Mouse (Mus musculus) heart, postnatal 36 days (tissue): Measurements from ENCODE around the gene Tbc1d1. TPM values are rescaled to one million over a fixed set of nuclear protein-coding genes. Genes with fewer than 3 reads are reported as not detected.
A peak's percentile ranks its signal among the peaks of the same experiment; 100 is the strongest.

ENCODE experiments used
- DNase-seq, 2 experiments: peaks; one replicate each; pipeline ENCODE4 v3.0.0; 2021 to 2022
- intact Hi-C: fragments of 180-260 bp; cut with DNase I; formaldehyde crosslinking; loops from one replicate; pipeline ENCODE4 v1.15.1; 2025
- total RNA-seq, 2 experiments: library from RNA; stranded (reverse); gene quantifications; 2 replicates each; pipeline ENCODE4 v1.2.3; 2021

Gene Tbc1d1
- total RNA-seq, 2 experiments from 2014 or later: 15.3 to 18.5 TPM

DNA sequence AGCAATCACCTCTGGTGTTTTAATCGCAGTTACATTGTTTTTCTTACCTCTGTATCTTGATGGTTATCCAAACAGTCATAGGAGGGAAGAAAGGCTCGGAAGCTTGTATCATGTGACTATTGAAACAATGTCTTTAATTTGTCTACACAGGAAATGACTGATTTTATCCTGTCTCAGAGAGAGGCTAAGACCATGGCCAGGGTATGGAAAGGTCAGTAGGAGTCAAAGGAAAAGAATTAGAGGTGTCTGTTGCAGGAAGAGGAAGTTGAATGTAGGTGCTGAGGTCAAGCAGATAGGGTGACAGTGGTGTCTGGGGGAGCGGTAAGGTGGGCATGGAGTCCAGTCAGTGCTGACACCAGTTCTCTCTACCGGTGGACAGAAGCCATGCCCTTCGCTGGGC, 45.0 kb downstream of the Tbc1d1 start:
- DNase-seq: no peak
- intact Hi-C loops: loop anchor here (5.0 kb wide), 2 partner anchors 36 to 39 kb away; no protein-coding TSS in a partner anchor

DNA sequence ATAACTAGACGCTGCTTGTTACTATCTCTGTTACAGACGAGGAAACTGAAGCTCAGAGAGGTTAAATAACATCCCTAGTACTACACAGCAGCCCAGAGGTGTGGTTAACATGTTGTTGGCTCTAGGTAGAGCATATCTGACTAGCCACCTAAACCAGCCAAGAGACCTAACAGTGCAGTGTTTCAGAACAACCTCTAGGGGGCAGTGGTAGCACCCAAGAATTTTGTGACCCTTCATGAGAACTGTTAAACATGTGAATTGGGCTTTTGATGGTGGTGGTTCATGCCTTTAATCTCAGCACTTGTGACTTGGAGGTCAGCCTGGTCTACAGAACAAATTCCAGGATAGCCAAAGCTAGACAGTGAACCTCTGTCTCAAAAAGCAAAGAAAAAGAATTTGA, 46.2 kb downstream of the Tbc1d1 start:
- DNase-seq: peak; percentile 22 to 48
- intact Hi-C loops: loop anchor here (1.0 to 5.0 kb wide), 4 partner anchors 35 to 72 kb away; no protein-coding TSS in a partner anchor

DNA sequence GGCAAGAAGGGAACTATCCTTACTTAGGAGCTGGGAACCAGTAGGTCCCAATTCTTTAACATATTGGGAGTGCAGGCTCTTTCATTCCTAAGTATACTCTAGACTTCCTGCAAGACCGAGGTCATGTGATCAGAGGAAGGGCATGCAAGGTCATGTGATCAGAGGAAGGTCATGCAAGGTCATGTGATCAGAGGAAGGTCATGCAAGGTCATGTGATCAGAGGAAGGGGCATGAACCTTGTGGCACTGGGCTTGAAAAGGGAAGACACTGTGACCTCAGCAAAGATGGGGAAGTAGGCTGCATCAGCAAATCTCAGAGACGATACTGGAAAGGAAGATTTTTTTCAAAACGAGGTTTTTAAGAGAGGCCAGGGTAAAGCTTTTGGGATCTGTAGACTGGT, 49.5 kb downstream of the Tbc1d1 start:
- intact Hi-C loops: no loop called here
- no peak for DNase-seq

DNA sequence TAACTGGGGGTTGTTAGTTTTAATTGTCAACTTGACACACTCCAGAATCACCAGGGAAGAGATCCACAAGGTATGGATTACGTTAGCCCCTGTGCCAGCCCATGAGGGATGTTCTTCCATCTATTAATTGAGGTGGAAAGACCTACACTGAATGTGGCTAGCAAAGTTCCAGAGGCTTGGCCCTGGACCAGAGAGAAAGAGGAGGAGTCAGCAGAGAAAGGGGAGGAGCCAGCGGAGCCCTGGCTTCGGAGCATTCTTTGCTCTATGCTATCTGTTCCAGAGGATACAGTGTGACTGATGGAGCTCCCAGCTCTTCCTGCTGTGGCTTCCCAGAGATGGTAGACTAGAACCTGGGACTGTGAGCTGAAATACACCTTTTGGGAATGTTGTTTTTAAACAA, 50.3 kb downstream of the Tbc1d1 start:
- intact Hi-C loops: no loop called here
- DNase-seq: no peak

DNA sequence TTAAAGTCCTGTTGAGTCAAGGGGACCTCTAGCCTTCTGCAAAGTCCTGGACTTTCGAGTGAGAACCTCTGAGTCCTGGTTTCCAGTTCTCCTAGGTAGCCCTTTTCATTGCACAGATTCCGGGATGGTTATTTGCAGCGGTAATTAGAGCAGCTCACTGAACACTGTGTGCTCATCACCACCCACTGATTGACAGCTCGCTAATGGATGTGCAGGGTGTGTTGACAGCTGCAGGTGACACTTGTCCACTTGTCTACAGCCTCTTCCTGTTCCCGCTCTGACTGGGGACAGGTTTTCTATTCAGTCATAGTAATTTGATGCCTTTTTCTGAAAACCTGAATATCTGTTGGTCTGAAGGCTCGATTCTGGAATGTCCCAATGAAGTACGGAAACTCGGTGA, 50.8 kb downstream of the Tbc1d1 start:
- intact Hi-C loops: no loop called here
- DNase-seq: no peak

DNA sequence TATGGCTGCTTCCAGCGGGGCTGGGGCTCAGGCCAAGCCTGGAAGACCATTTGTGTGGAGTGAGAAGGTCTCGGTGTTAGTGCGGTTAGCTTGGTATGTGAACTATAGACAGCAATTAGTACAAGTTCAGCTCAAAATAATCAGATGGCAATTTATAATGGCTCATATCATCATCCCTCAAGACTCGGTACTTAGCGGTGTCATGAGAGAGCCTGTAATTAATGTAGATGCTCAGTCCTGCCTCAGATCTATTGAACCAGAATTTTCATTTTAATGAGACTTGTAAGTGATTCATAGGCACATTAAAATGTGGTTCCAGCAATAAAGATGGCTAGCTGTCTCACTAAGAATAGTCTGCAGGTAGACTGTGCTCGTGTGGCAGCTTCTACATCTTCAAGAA, 51.7 kb downstream of the Tbc1d1 start:
- no peak for DNase-seq
- intact Hi-C loops: no loop called here

DNA sequence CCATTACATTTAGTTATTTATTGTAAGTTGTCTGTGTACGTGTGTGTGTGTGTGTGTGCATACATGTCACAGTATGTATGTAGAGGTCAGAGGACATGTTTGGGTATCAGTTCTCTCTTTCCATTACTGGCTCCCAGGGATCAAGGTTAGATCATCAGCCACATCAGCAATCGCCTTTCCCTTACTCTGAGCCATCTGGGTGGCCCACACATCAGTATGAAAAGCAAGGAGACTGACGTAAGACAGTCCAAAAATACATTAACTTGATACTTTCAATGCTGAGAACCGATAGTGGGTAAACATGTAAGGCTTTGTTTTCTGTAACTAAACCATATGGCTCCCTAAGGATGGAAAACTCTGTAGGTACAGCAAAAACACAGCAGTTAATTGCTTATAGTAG, 54.7 kb downstream of the Tbc1d1 start:
- intact Hi-C loops: no loop called here
- no peak for DNase-seq

DNA sequence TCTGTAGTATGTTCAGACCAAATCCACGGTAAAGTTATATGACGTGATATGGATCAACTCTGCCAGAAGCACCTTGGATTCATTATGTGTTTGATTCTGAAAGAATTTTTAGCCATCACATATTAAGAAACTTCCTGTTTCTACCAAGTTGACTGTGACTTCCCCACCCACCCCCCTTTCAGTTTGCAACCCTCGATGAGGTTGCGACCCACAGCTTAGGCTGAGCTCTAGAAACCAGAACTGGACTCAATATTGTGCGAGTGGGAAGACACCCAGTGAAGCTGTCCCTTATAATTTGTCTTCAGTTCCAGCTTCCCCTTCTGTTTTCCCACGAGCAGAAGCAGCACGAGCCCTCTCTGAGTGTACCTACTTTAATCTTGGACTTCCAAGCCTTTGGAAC, 55.2 kb downstream of the Tbc1d1 start:
- intact Hi-C loops: no loop called here
- DNase-seq: no peak

DNA sequence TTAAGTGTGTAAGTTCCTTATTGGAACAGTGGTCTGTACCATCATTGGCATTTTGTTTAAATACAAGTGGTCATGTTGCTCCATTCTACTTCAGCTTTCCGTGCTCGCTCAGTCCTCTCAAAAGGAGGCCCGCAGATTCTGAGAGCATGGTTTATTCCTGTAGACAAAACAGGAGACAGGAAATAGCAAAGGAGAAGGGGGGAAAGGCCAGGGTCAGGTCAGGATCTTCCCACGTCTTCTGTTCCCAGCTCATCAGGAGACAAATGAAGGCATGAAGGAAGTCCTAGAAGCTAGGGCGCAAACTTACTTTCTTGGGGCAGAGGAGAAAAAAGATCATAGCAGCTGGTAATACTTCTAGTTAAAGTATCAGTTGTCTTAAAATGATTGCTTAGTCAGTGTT, 56.1 kb downstream of the Tbc1d1 start:
- DNase-seq: peak in 1 of 2 experiments; percentile 26
- intact Hi-C loops: no loop called here

DNA sequence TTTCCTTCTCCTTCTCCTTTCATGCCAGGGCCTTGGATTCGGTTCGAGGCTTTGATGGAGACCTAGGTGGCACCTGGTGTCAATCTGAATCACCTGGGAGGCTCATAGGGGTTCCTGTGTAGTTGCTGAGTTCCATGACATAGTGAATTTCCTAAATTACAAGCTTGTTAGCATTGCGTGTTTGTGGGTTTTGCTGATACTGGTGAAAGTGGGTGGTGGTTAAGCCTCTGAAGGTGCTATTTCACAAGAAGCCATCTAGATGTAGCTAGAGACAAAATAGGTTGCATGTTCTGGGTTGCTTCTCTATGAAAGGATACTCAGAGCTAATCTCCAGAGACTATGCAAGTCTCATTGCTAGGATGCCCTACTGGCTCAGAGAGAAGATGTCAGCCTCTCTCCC, 56.5 kb downstream of the Tbc1d1 start:
- intact Hi-C loops: no loop called here

DNA sequence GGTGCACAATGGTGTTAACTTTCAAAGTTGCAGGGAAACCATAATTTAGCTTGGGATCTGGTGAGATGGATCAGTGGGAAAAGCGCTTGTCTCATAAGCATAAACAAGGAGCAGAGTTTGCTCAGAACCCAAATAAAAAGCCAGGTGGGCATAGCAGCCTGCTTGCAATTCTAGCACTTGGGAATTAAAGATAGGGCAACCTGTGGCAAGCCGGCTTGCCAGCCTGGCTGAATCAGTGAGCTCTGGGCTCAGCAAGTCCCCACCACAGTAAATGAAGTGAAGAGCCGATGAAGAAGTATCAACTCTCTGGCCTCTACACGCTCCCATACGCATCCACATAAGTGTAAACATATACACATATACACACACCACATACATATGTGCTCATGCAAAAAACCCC, 59.7 kb downstream of the Tbc1d1 start:
- intact Hi-C loops: no loop called here
- no peak for DNase-seq

More for the DNA sequence above, 56.5 kb downstream of the Tbc1d1 start:
- no peak for DNase-seq

DNA sequence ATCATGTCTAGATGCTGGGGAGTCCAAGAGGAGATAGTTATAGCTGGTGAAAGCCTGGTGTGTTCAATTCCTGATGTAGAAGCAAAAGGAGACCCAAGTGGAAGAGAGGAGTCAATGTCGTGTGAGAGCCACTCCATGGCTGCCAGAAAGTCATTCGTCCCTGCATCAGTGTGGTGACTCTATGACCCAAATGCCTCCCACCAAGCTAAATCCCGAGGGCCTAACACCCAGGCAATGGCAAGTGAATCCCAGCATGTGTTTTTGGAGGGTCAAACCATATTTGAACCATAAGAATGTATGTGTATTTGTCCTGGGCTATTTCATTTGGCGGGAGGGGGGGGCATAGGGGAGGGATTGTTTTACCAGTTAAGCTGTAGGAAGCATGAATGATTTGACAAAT, 60.2 kb downstream of the Tbc1d1 start:
- intact Hi-C loops: no loop called here
- no peak for DNase-seq

DNA sequence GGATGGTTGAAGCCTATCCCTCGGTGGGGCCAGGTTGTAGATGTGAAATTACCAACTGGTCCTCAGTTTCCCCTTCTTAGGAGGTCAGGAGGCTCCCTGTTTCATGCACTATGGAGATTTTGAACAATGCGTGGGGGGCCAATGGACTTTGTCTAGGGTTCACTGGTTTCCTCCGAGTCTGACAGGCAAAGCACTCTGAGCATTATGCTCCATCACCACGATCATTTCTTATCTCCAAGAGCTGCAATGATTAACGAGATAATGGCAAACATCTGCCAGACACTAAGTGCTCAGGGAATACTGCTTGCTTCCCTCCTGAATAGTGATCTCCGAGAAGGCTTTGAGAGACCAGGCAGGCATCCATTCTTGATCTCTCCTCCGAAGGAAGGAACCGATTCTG, 61.2 kb downstream of the Tbc1d1 start:
- intact Hi-C loops: no loop called here
- DNase-seq: no peak

DNA sequence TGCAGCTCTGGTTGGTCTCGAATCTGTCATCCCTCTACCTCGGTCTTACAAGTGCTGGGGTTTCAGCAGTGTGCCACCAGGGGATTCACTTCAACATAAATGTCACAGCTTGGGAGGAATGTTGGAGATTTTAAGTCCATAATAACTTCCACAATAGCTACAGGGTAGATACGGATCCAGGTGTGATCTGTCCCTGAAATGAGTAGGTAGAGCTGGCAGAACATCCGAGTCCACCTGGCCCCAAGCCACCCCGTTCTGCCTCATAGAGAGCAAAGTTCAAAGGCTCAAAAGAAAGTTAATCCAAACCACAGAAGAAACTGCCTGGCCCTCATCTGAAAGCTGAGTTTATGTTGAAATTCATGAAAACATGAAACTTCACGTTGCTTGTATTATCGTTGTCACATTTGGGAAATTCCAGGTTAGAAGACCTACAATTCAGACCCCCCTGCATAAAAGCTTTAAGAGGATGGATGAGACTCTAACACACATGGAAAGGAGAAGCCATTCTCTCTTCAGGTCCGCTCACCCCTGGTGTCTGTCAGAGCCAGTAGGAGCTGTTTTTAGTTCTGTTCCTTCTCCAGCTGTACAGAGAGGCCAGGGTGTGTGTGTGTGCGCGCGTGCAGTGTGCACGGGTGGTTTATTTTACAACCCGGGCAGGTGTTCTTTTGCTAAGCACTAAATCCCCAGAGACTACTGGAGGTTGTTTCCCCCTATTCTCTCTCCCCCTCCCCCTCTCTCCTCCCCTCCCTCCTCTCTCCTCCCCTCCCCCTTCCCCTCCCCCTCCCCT, 61.9 kb downstream of the Tbc1d1 start:
- DNase-seq: no peak
- intact Hi-C loops: no loop called here

DNA sequence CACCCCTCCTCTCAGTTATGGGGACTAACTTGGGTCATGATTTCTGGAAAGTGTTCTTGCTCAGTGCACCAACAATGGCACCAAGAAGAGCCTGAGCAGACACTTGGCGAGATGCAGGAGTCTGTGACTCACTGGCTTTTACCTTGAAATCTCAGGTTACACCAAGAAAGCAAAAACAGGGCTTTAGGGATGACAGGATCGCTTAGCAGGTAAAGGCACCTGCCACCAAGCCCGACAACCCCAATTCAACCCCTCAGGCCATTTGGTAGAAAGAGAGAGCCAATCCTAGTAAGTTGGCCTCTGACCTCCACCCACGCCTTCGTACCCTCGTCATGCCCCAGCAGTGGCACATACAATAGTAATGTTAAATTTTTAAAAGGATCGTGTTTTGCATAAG, 62.5 kb downstream of the Tbc1d1 start:
- DNase-seq: no peak
- intact Hi-C loops: no loop called here

DNA sequence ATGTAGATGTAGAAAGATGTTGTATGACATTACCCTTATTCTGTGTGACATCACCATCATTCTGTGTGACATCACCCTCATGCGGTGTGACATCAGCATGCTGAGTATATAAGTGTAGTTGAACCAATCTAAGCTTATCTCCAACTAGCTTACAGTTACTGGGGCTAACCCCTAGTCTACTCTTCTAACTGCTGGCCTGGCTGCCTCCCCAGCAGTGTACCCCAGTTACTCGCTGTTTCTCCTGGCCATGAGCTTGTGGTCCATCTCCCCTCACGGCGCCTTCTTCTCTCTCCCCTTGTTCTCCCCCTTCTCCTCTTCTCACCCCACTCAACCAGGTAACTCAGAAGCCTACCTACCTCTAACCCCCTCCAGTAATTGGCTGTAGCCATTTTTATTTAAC, 64.7 kb downstream of the Tbc1d1 start:
- intact Hi-C loops: no loop called here

DNA sequence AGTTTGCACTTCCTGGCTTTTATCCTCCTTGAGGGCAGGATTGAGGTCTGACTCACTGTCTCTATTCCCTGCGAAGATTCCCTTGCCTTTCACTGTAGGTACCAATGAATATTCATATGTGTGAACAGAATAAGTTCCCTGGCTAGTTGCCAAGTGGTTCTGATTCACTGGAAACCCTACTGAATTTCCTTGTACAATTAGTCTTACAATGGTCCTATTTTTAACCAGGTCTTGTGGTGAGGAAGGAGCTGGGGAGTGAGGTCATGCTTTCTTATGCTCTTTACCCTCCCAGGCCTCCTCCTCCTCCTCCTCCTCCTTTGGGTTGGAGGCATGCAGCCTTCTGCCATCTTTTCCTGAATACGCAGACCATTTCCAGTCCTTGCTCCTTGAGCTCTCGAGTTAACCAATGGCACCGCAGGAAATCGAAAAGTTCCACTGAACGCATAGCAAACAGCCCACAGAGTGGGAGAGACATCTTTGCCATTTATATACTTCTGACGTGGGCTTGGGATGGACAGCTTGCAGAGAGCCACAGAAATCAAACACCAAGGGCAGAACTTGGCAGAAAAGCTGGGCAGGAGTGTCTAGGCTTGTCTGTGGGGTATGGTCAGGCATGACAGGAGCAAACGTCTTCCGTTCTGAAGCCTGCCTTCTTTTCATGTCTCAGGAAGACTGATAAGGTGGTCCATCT, 68.8 kb downstream of the Tbc1d1 start:
- intact Hi-C loops: no loop called here
- DNase-seq: no peak

More for the DNA sequence above, 64.7 kb downstream of the Tbc1d1 start:
- no peak for DNase-seq

DNA sequence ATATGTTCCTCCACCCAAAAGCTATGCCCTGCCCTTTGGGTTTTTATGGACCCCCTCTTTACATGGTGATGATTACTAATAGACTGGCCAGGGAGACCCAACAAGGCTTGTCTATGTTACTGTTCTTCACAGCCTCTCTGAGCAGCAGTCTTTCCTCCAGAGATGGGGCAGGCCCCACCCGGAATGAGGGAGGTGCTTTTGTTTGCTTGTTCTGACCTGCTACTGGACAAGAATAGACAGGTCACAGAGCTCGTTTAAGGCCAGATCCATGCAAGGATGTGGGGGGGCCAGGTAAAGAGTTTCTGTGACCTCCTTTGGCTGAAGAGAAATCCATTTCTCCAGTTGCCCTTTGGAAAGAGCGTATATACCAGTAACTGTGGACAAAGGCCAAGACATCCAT, 72.1 kb downstream of the Tbc1d1 start:
- DNase-seq: no peak
- intact Hi-C loops: no loop called here

DNA sequence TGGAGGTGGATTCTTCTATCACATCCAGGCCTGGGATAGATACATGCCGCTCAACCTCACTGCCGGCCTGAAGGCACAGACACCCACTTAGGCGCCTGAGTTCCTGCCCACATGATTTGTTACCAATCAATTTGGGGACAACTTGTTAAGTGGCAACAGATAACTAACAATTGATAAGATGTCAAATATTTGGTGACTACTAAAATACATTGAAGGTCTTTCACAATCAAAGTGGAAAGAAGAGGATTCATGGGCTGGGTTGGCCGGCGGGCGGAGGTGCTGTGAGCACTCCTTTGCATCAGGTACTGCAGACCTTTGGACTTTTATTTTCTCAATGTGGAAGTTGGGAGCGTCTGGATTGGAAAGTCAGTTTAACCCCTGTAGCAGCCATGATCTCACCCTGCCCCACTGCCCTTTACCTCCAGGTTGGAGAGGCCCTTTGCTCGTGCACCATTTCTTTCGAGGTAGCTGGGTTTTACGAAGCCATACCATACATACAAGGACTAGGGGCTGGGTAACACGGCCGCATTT, 73.3 kb downstream of the Tbc1d1 start:
- intact Hi-C loops: no loop called here
- no peak for DNase-seq

DNA sequence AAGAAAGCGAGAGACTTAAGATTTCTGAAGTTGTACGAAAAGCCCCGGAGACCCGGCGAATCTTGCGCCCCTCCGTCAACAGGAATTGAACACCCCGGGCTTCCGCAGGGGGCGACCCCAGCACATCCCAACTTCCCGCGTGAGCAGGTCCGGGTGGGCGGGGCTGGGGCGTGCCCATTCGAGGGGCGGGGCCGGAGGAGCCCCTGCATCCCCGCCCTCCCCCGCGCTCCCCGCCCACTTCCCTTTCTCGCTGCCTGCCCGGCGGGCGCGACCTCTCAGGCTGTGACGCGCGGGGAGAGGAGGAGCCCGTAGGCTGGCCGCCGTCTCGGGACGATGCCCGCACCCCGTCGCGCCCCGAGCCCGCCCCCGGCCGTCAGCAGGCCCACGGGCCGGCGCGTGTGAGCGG, 74.0 kb downstream of the Tbc1d1 start:
- intact Hi-C loops: loop anchor here (5.0 kb wide), 1 partner anchor 37 kb away; no protein-coding TSS in a partner anchor

DNA sequence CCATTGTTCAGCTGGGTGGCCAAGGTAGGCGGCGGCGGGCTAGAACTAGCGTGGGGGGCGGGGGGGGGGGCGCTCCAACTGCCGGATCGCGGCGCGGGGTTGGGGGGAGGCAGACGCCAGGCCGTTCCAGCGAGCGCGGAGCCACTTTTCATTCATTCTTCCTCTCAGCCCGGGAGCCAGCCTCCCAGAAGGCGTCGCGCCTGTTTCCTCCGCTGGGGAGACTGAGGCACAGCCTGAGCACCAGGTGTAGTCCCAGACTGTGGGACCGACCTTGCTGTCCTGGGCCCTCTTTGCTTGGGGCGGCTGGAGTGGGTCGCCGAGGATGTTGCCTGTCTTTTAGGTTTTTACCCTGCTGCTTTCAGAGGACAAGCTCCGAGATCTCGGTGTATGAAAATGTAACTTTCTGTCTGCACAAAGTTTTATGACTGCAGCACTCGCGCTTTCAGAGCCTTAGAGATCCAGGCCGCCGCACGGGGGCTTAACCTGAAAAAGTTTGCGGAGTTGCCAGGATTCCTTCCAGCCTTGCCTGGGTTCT, 74.5 kb downstream of the Tbc1d1 start:
- peak in 1 of 2 experiments; percentile 21 for DNase-seq
- intact Hi-C loops: loop anchor here (5.0 kb wide), 1 partner anchor 37 kb away; no protein-coding TSS in a partner anchor

More for the DNA sequence above, 74.0 kb downstream of the Tbc1d1 start:
- DNase-seq: peak; percentile 88
